Mouse (Mus musculus): ENCODE data around the gene Paf1.

DNA sequence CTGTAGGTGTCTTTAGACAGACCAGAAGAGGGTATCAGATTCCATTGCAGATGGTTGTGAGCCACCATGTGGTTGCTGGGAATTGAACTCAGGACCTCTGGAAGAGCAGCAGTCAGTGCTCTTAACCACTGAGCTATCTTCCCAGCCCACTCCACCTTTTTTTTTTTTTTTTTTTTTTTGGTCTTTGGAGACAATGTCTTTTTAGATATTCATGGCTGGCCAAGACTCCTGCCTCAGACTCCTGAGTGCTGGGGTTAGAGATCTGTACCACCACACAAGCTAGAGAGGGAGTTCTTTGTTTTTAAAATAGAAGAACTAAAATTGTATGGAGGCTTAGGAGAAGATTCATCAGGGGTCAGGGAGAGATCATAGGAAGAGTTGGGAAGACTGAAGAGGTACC, 45.2 kb downstream of the Paf1 start:
- TF ChIP-seq CEBPB (IDR thresholded peaks at IDR 0.05; ENCODE audit: low read depth) (no peak), MAX (IDR thresholded peaks at IDR 0.05) (no peak), CTCF (IDR thresholded peaks at IDR 0.05; ENCODE audit: control insufficient read depth, insufficient read depth, insufficient read length) (no peak), USF1 (IDR thresholded peaks at IDR 0.05; ENCODE audit: low read depth) (no peak), MYOD1 (IDR thresholded peaks at IDR 0.05; ENCODE audit: control insufficient read depth, insufficient read length, low read depth) (no peak)

Data from C2C12 (cell line).